Mouse (Mus musculus) limb, embryonic 15.5 days (tissue): ENCODE measurements around the gene Arhgap42. TPM values are rescaled to one million over a fixed set of nuclear protein-coding genes. Genes with fewer than 3 reads are reported as not detected.

Experiments
- ATAC-seq: fragments of 200-750 bp; cut with Nextera tagmentation; 2 replicates; pipeline ENCODE4 v1.8.0; 2017; ENCODE audit warnings: low read depth, moderate TSS enrichment; ENCODE audit not compliant: insufficient number of reproducible peaks, low FRiP score, low TSS enrichment
- H3K27ac ChIP-seq: fragments of 300-500 bp; sonication (generic); 2 replicates; pipeline ENCODE4 v1.5.1; 2015; ENCODE audit warnings: moderate library complexity, mild to moderate bottlenecking, inconsistent platforms
- H3K27me3 ChIP-seq: fragments of 300-500 bp; sonication (generic); 2 replicates; pipeline ENCODE4 v1.6.1; 2015; ENCODE audit warnings: inconsistent platforms
- H3K36me3 ChIP-seq: fragments of 300-500 bp; sonication (generic); 2 replicates; pipeline ENCODE4 v1.6.1; 2015; ENCODE audit warnings: inconsistent platforms
- H3K4me1 ChIP-seq: fragments of 300-500 bp; sonication (generic); 2 replicates; pipeline ENCODE4 v1.6.1; 2015; ENCODE audit warnings: inconsistent platforms
- H3K4me2 ChIP-seq: fragments of 300-500 bp; sonication (generic); 2 replicates; pipeline ENCODE4 v1.6.1; 2015; ENCODE audit warnings: mild to moderate bottlenecking, inconsistent platforms
- H3K4me3 ChIP-seq: fragments of 300-500 bp; sonication (generic); 2 replicates; pipeline ENCODE4 v1.5.1; 2015; ENCODE audit warnings: mild to moderate bottlenecking, inconsistent platforms
- H3K9ac ChIP-seq: fragments of 300-500 bp; sonication (generic); 2 replicates; pipeline ENCODE4 v1.6.1; 2015; ENCODE audit warnings: inconsistent platforms
- H3K9me3 ChIP-seq: fragments of 300-500 bp; sonication (generic); 2 replicates; pipeline ENCODE4 v1.6.1; 2016; ENCODE audit warnings: inconsistent platforms
- WGBS: fragments of 180-500 bp; shearing (Covaris S2); methylation state at CpG from one replicate; pipeline ENCODE4 v1.1.7; 2015; 5-methylcytosine and 5-hydroxymethylcytosine counted together
- polyA plus RNA-seq: library from polyadenylated mRNA; unstranded; fragments of >200 nt; fragmentation: Nextera tagmentation; extraction: Ambion mirVana; gene quantifications from 2 replicates; pipeline ENCODE4 v1.2.1, GENCODE M21; 2015

Arhgap42 gene
- 38.7 and 49.5 TPM in 2 replicates for polyA plus RNA-seq

DNA sequence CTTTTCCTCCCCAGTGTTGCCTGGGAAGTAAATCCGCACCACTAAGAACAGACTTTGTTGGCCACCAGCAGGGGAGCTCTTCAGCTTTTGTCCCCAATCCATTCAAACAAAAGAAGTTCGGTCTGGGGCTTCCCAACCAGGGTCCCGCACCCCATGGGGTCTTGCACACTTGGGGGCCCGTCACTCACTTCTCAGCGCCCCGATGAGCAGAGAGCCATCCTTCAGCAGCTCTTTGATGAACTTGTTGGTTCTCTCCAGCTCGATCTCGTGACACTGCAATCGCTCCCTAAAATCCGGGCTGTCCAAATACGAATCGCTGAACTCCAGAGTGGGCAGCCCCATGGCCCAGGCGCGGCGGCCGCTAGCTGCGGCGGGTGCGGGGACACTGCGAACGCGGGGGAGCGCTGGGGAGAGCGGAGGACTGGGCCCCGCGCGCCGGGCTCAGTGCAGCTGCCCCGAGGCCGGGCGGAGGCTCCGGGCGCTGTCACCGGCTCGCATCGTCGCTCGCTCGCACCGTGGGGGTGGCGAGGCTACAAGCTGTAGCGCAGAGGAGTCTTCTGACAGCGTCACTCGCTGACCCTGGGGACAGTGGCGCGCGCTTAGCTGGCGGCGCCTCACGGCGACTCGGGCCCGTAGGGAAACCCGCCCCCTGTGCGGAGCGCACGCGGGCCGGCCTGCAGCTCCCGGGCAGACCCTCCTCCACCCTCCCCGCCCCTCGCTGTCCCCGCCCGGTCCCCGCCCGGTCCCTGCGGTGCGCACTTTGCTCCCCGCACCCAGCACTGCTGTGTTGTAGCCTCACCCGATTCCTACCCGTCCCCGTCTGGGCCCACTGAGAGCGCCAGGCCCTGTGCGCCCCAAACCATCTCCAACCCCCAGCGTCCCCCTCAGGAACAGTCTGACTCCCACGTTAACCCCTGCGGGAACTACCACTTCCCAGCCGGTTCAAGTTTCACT lies at the start of gene Arhgap42:
Arhgap42 (minus strand) TSS at position 664 of the 954 bp plus-strand sequence.
- Histone ChIP-seq H3K27me3 (no peaks in the 10 kb centered on the region), H3K9me3 (no peaks in the 10 kb centered on the region), H3K4me2 (peak within 1 kb of the TSS; percentile 58), H3K4me3 (peak within 1 kb of the TSS; percentile 93), H3K27ac (peak within 1 kb of the TSS; percentile 97), H3K4me1 (peaks cover 13% of the 10 kb centered on the region), H3K36me3 (no peaks in the 10 kb centered on the region), H3K9ac (peak within 1 kb of the TSS; percentile 98)
- WGBS = under 1% methylated on average over 74 of the region's 78 CpGs
- peak; percentile 84 for ATAC-seq

DNA sequence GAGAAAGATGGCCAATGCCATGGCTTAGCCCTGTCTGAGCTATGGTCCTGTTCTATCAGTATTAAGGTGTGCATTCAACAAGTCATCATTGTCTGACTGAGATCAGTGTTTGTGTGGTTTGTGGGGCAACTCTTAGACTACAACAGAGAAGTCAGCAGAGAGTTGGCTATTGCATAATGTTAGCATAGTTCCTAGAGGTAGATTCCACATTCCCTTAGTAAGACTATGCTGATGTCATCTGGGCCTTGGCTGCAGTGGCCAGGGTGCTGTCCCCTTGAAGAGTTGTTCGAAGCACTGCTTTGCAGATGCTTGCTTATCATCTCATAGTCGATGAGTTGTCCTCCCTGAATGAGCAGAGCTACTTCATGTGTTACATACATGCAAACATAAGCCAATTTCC lies 49.2 kb upstream of the Arhgap42 start:
- no peaks in the 10 kb centered on the region for H3K9me3 ChIP-seq
- no peak overlapping the region for H3K4me3 ChIP-seq
- H3K9ac ChIP-seq = no peak overlapping the region
- peaks cover 4% of the 10 kb centered on the region; the same call in 1 of the 2 replicates for H3K4me1 ChIP-seq
- no peak for ATAC-seq
- no peak overlapping the region for H3K27ac ChIP-seq
- H3K4me2 ChIP-seq = no peak overlapping the region
- no peaks in the 10 kb centered on the region for H3K27me3 ChIP-seq
- H3K36me3 ChIP-seq = no peaks in the 10 kb centered on the region
- 86% methylated on average over 2 of the region's 2 CpGs for WGBS

DNA sequence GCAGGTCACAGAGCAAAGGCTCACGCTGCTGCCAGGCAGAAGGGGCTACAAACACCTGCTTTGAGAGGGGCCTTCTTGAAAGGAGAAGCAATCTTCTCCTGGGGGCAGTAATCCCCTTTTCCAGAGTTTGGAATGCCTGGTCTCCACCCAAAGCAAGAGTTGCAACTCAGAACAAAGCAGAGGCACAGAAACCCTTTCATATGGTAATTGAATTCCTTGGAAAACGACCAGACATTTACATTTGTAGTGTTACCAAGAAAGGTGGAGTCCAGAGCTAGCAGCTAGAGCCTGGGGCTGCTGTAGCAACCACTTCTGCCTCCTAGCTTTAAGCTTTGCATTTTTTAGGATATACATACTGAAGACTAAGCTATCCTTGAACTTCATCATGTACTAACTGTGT lies 30.4 kb upstream of the Arhgap42 start:
- Histone ChIP-seq H3K27ac (no peak overlapping the region), H3K36me3 (no peaks in the 10 kb centered on the region), H3K4me1 (no peaks in the 10 kb centered on the region), H3K9me3 (no peaks in the 10 kb centered on the region), H3K27me3 (no peaks in the 10 kb centered on the region), H3K9ac (no peak overlapping the region), H3K4me2 (no peak overlapping the region), H3K4me3 (no peak overlapping the region)
- ATAC-seq = no peak
- 3% methylated on average over 2 of the region's 2 CpGs for WGBS

DNA sequence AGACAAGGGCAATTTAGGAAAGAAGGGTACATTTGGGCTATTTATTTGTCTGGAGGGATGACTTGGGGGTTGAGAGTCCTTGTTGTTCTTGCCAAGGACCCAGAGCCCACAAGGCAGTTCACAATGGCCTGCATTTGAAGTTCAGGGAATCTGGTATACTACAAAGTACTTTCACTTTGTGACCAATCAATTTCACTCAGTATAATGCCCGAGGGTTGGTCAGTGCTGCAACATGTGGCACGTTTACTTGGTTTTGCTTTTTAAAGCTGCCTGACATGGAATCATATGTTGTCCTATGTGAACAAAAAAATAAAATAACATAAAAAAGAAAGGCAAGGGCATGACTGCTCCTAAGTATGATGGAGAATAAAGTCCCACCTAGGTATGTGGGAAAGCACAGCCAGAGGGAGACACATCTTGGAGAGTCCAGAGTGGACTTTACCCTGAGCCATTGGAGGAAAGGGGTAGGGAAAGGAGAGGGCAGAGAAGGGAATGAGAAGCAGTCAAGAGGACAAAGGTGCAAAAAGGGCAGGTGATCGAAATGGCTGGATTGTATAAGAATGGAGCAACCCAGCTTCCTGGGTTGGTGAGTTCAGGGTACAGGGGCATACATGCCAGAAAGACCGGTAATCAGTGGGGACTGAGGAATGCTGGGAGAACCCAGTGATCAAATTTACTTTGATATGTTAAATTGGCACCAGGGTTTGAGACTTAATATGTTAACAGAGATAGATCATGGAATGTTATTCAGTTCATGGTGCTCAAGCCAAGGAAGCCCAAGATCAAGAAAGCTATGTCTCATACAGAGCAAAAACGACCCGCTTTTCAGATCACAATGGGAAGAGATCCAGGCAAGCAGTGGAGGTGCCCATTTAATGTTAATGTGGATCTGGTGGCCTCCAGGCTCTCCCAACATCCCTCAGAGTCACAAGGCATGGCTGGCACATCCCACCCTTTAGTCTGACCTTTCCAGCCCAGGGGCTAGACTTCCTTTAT lies 29.0 kb upstream of the Arhgap42 start:
- Histone ChIP-seq H3K36me3 (no peaks in the 10 kb centered on the region), H3K9me3 (no peaks in the 10 kb centered on the region), H3K4me2 (no peak overlapping the region), H3K27me3 (no peaks in the 10 kb centered on the region), H3K4me3 (no peak overlapping the region), H3K4me1 (no peaks in the 10 kb centered on the region), H3K9ac (no peak overlapping the region), H3K27ac (no peak overlapping the region)
- ATAC-seq = no peak
- WGBS = 70% methylated on average over 6 of the region's 6 CpGs

GRCm38 (mm10) chr9:9263543-9263942 lies 24.6 kb upstream of the Arhgap42 start:
- WGBS = 26% methylated on average over 1 of the region's 1 CpGs
- no peaks in the 10 kb centered on the region for H3K36me3 ChIP-seq
- no peak for ATAC-seq
- H3K27ac ChIP-seq = no peak overlapping the region
- H3K4me2 ChIP-seq = no peak overlapping the region
- H3K9ac ChIP-seq = no peak overlapping the region
- H3K4me3 ChIP-seq = no peak overlapping the region
- no peaks in the 10 kb centered on the region for H3K4me1 ChIP-seq
- no peaks in the 10 kb centered on the region for H3K27me3 ChIP-seq
- no peaks in the 10 kb centered on the region for H3K9me3 ChIP-seq

DNA sequence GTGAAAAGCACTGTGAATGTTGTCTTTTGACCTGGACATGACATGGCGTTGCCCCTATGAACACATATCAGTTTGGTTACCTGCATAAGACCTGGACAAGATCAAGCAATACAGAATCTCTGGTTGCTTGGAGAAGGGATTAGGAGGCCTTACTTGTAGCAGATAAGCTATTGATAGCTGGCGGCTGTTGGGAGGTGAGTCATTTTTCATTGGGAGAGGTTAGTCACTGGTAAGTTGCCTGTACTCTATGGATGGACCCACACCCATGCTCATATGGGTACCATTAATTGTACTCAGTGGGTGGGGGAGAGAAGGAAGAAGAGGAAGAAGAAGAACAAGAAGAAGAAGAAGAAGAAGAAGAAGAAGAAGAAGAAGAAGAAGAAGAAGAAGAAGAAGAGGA lies 23.6 kb upstream of the Arhgap42 start:
- Histone ChIP-seq H3K4me2 (no peak overlapping the region), H3K27ac (no peak overlapping the region), H3K9me3 (no peaks in the 10 kb centered on the region), H3K4me1 (no peaks in the 10 kb centered on the region), H3K9ac (no peak overlapping the region), H3K36me3 (no peaks in the 10 kb centered on the region), H3K4me3 (no peak overlapping the region), H3K27me3 (no peaks in the 10 kb centered on the region)
- ATAC-seq = no peak
- 84% methylated on average over 2 of the region's 2 CpGs for WGBS

- H3K27ac ChIP-seq = no peak overlapping the region
- no peak overlapping the region for H3K4me2 ChIP-seq
- H3K9me3 ChIP-seq = no peaks in the 10 kb centered on the region
- H3K27me3 ChIP-seq = no peaks in the 10 kb centered on the region
- H3K4me1 ChIP-seq = no peaks in the 10 kb centered on the region
- ATAC-seq = no peak
- no peak overlapping the region for H3K9ac ChIP-seq
- WGBS = 79% methylated on average over 1 of the region's 1 CpGs
- no peak overlapping the region for H3K4me3 ChIP-seq
- no peaks in the 10 kb centered on the region for H3K36me3 ChIP-seq
These were observed 15.9 kb upstream of the Arhgap42 start for GRCm38 (mm10) chr9:9254764-9255163.

DNA sequence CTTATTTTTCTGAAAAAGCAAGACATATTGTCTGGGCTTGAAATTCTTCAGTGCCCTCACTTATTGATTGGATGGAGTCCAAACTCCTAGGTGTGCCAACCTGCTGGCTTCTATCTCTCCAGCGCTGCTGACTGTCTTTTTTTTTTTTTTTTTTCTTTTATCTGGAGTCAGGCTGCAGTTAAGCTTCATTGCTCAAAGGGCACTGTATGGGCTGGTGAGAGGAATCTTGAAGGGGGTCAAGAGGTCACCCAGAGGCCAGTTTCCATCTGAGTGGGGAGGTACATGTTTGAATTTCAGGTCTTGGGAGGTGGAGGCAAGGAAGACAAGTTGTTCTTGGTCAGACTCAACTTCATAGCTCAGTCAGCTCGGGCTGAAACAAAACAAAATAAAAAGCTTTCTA lies 9.6 kb upstream of the Arhgap42 start:
- 51% methylated on average over 2 of the region's 2 CpGs for WGBS
- H3K27me3 ChIP-seq = no peaks in the 10 kb centered on the region
- H3K36me3 ChIP-seq = no peaks in the 10 kb centered on the region
- no peak for ATAC-seq
- H3K9ac ChIP-seq = no peak overlapping the region
- no peaks in the 10 kb centered on the region for H3K9me3 ChIP-seq
- H3K4me3 ChIP-seq = no peak overlapping the region
- no peaks in the 10 kb centered on the region for H3K4me1 ChIP-seq
- H3K27ac ChIP-seq = no peak overlapping the region
- no peak overlapping the region for H3K4me2 ChIP-seq

- no peaks in the 10 kb centered on the region for H3K27me3 ChIP-seq
- H3K9ac ChIP-seq = no peak overlapping the region
- H3K4me3 ChIP-seq = no peak overlapping the region
- no peak overlapping the region for H3K27ac ChIP-seq
- no peaks in the 10 kb centered on the region for H3K4me1 ChIP-seq
- H3K36me3 ChIP-seq = no peaks in the 10 kb centered on the region
- H3K9me3 ChIP-seq = no peaks in the 10 kb centered on the region
- no peak for ATAC-seq
- no peak overlapping the region for H3K4me2 ChIP-seq
These were observed 7.1 kb upstream of the Arhgap42 start for GRCm38 (mm10) chr9:9245994-9246393.

- no peak for ATAC-seq
- H3K4me1 ChIP-seq = peaks cover 3% of the 10 kb centered on the region; the same call in 1 of the 2 replicates
- no peaks in the 10 kb centered on the region for H3K27me3 ChIP-seq
- no peak overlapping the region for H3K4me2 ChIP-seq
- H3K9ac ChIP-seq = no peak overlapping the region
- no peak overlapping the region for H3K27ac ChIP-seq
- WGBS = 61% methylated on average over 4 of the region's 4 CpGs
- no peaks in the 10 kb centered on the region for H3K9me3 ChIP-seq
- H3K4me3 ChIP-seq = no peak overlapping the region
- H3K36me3 ChIP-seq = no peaks in the 10 kb centered on the region
These were observed 4.9 kb upstream of the Arhgap42 start for GRCm38 (mm10) chr9:9243834-9244233.

DNA sequence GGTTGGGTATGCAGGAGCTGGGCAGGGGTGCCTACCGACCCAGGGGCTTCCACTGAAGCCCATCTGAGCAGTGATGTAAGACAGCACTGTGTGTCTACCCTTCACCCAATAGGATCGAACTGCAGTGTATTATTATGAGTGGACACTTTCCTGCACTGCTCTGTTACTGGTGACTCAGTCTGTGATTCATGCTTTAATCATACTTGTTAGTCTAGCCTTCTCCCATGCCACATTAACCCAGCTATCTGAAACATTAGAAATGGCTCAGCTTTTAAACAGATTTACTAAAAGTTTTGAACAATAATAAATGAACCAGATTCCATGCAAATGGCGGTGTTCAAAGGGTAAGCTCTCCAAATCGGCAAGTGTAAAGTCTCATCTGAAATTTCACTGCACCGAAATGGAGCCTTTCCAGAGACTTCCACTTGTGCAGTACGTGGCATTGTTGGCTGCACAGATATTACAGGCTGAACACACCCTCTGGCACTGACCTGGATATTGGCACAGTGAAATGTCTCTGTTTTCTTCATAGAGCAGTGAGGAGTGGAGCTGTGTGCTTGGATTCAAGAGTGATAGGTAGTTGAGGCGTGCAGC lies 2.4 kb upstream of the Arhgap42 start:
- no peak for ATAC-seq
- no peaks in the 10 kb centered on the region for H3K27me3 ChIP-seq
- no peak overlapping the region for H3K4me3 ChIP-seq
- H3K4me2 ChIP-seq = no peak overlapping the region
- no peak overlapping the region for H3K27ac ChIP-seq
- peaks cover 11% of the 10 kb centered on the region for H3K4me1 ChIP-seq
- H3K9me3 ChIP-seq = no peaks in the 10 kb centered on the region
- 78% methylated on average over 7 of the region's 7 CpGs for WGBS
- H3K36me3 ChIP-seq = no peaks in the 10 kb centered on the region
- H3K9ac ChIP-seq = no peak overlapping the region
